Mouse (Mus musculus): ENCODE measurements around the gene Ppp1cc.

Gene Ppp1cc

DNA sequence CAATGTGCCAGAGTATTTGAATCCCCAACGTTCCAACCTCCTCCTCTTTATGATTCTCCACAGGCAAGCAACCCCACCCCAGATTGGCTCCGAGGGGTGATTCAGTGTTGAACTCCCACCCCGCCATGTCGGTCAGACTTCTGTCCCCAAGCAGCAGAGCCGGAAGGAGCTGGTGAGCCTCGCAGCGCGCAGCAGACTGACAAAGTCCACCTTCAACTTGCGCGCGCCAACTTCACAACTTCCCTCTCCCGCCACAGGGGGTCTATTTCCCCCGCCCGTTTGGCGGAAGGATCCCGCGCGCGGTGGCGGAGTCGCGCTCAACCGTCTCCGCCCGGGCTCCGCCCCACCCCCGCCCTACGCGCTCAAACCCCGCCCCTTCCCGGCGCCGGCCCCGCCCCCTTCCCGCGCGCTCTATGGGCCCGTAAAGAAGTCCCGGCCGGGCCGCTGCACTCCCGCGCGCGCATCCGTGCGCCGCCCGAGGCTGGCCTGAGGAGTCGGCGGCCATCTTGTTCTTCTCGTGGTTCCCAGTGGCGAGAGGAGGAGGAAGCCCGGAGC, at the start of gene Ppp1cc:
Ppp1cc (plus strand) TSS at position 452 of the 555 bp plus-strand sequence.
- WGBS, result under 1% methylated on average over 53 of the region's 54 CpGs

- WGBS, result 61% methylated on average over 16 of the region's 16 CpGs
Measured at GRCm38 (mm10) chr5:122109325-122110060, 48.6 kb upstream of the Ppp1cc start.

DNA sequence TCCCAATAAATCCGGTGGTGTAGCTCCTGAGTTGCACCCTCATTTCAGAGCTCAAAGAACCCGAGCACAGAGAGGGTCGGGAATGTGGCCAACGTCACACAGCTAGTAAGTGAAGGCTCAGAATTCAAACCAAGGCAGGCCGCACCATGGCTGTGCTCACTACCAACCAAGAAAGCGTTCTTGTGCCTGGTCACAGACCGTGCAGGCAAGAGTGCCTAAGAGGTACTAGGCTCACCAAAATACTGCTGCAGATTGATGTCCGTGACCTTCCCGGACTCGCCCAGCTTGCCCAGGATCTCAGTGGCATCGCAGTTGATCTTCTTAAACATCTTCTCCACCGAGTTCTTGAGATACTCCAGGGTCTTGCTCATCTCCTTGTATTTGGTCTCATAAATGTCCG, 47.5 kb upstream of the Ppp1cc start:
- 93% methylated on average over 13 of the region's 13 CpGs for WGBS

- 78% methylated on average over 26 of the region's 26 CpGs for WGBS
Measured at GRCm38 (mm10) chr5:122111091-122111932, 46.8 kb upstream of the Ppp1cc start.

DNA sequence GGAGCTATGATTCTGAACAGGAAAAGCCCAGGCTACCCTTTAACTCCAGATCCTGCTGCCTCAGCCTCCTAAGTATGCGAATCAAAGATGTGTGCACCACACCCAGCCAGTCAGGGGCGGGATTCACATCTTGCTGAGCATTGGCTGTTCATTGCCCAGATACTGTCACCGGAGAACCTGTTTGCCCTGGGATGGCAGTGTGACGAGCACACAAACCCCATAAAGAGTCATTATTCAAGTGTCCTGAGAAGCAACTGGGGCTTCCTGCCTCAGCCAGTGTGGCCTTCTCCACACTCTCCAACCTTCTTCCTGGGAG, 46.2 kb upstream of the Ppp1cc start:
- 69% methylated on average over 4 of the region's 4 CpGs for WGBS

- WGBS, result 82% methylated on average over 7 of the region's 7 CpGs
Measured at GRCm38 (mm10) chr5:122113450-122113849, 44.6 kb upstream of the Ppp1cc start.

GRCm38 (mm10) chr5:122114176-122114575, 43.9 kb upstream of the Ppp1cc start:
- WGBS, result 3% methylated on average over 2 of the region's 2 CpGs

DNA sequence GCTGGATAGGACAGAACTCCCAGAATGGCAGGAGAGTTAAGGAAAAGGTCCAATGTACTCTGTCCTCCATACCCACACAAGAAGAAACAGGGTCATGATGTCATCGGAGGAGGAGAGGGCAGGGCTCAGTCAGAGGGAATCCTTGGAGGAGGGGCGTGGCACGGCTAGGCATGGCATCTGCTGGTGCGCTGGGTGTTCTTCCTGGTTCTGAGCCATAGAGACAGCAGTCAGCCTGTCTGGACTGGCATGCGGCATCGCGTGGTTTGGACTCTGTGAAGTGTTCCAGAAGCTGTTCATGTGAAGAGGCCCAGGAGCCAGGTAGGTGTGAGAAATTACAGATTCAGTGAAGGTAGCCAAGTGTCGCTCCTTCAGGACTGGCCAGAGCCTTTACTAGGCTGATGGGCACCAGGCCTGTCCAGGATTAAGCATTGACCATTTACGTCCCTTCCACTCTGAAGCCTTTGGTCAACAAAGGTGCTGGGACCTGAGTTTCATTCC, 42.8 kb upstream of the Ppp1cc start:
- WGBS, result 90% methylated on average over 9 of the region's 9 CpGs

DNA sequence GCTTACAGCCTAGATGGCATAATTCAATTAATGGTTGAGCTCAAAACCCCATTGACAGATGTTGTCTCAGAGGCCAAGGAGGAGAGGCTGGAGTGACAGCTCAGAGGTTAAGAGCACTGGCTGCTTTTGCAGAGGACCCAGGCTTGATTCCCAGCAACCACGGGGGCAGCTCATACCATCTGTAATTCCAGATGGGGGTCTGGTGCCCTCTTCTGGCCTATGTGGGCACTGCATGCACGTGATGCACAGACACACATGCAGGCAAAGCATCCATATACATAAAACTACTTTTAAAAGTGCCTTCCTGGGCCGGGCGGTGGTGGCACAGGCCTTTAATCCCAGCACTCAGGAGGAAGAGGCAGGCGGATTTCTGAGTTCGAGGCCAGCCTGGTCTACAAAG, 41.8 kb upstream of the Ppp1cc start:
- 85% methylated on average over 6 of the region's 6 CpGs for WGBS

- WGBS, result 70% methylated on average over 8 of the region's 8 CpGs
Measured at GRCm38 (mm10) chr5:122125211-122125760, 32.8 kb upstream of the Ppp1cc start.

DNA sequence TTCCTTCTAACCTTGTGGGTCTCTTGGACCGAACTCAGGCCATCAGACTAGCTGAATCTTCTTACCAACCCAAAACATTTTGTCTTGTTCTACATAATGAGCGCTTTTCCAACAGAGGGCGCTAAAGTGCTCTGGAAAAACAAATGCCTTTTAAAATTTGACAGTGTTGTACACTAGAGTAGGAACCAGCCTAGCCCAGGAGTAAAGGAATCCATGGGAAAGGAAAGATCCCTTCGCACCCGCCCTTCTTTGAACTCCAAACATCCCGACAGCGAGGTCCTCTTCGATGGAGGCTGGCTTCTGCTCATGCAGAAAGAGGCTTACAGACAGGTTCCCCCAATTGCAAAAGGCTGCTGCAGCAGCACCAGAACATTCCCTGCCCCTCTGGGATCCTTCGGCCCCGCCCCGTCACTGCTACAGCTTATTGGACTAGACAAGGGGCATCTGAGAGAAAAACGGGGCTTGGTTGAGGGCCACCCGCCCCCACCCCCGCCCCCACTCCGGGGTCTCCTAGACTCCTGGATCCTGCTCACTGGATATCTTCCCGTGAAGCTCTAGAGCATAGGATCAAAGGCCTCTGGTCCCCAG, 28.9 kb upstream of the Ppp1cc start:
- WGBS, result 24% methylated on average over 16 of the region's 16 CpGs

GRCm38 (mm10) chr5:122130341-122130998, 27.6 kb upstream of the Ppp1cc start:
- 45% methylated on average over 11 of the region's 11 CpGs for WGBS

- 12% methylated on average over 34 of the region's 34 CpGs for WGBS
Measured at GRCm38 (mm10) chr5:122131076-122132051, 26.7 kb upstream of the Ppp1cc start.

- 28% methylated on average over 26 of the region's 26 CpGs for WGBS
Measured at GRCm38 (mm10) chr5:122132167-122133049, 25.7 kb upstream of the Ppp1cc start.

- 92% methylated on average over 9 of the region's 9 CpGs for WGBS
Measured at GRCm38 (mm10) chr5:122133050-122133389, 25.1 kb upstream of the Ppp1cc start.

DNA sequence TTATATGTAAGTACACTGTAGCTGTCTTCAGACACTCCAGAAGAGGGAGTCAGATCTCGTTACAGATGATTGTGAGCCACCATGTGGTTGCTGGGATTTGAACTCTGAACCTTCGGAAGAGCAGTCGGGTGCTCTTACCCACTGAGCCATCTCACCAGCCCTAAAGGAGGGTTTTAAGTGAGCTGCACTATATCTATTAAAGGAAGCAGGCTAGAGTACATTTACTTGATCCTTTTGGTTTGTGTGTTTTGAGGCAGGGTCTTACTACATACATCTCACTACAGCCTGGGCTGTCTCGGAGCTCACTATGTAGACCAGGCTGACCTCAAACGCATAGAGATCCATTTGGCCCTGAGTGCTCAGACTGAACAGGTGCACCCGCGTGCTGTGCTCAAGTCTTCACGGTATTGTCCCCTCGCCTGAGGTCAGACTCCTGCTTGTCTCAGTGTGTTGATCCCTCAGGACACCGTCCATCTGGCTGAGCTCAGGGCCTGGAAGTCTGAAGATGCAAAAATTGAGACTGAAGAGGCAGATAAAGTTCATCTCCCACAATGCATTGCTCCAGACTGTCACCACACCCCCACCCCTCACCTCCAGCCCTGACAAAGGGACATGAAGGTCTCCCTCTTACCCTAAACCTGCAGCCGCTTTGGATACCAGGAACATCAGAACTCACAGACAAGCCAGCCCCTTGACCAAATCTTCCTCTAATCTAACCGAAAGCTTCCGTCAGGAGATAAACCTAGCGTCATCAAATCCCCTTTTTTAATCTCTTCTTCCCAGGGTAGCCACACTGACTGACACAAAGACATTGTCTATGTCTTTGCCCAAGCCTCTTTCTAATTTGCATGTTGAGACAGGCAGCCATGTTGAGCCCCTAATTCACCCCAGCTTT, 23.4 kb upstream of the Ppp1cc start:
- WGBS, result 94% methylated on average over 14 of the region's 14 CpGs

DNA sequence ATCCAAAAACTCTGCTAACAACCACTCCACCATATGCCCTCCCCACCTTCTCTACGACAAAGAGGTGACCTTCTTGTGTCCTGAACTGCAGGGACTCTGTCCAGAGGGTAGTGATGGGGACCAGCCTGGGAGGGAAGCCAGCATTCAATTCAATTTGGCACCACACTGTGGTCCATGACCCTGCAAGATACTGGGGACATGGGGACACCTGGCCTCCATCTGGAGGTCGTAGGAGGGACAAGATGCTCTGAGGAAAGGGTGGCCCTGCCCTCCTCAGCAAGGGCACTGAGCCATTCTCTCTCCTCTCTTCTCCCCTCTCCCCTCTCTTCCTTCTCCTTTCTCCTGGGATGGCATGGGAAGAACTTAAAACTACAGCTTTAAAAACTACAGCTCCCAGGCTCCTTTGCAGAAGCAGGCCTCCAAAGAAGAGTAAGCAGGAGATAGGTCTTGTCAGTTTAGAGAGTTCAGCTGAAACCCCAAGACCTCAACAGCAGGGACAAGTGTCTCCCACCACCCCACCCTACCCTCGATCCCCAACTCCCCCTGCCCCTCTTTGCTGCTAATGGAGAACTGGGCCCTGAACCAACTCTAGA, 22.7 kb upstream of the Ppp1cc start:
- WGBS, result 90% methylated on average over 3 of the region's 3 CpGs

All from cerebral cortex, adult 2 months (tissue).